Mouse (Mus musculus): Measurements from ENCODE around the gene Cebpzos. TPM values are rescaled to one million over a fixed set of nuclear protein-coding genes. Genes with fewer than 3 reads are reported as not detected.
A peak's percentile ranks its signal among the peaks of the same experiment; 100 is the strongest.

Gene Cebpzos
- polyA plus RNA-seq, 1 experiment from 2014 or later: 123 TPM

DNA sequence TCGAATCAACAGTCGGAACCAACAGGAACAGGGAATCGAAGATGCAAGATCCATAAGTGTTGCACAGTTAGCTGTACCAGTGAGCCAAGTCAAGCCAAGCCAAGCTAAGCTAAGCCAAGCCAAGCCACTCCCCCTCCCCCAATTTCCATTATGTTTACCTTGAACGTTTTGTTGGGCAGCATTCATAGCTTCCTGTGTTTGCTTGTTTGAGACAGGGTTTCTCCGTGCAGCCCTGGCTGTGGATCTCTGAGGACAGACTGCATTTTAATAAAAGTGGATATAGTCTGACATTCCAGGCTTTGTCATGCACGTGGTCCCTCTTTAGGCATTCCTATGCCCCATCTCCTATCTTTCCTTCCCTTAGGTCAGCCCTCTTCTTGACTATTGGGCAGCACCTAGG is 528 bp upstream of the Cebpzos start:
- peak; percentile 14 for DNase-seq (ENCODE audit: low spot score)
- ATAC-seq (replicated peaks; ENCODE audit: insufficient number of reproducible peaks, low FRiP score, low TSS enrichment, low read depth): no peak
- Histone ChIP-seq H3K4me2 (ENCODE audit: low read depth, low read length) (peak overlapping the region; percentile 63), H3K9ac (replicated peaks; ENCODE audit: low read length) (no peak overlapping the region; the same call in 1 of the 2 replicates), H3K27me3 (ENCODE audit: control insufficient read depth, insufficient read depth, low read length) (no peaks in the 10 kb centered on the region), H3K27ac (replicated peaks; ENCODE audit: low read depth, low read length) (no peak overlapping the region), H3K9me3 (replicated peaks; ENCODE audit: control insufficient read depth, low read length) (no peaks in the 10 kb centered on the region), H3K4me1 (ENCODE audit: control insufficient read depth, insufficient read depth, low read length) (no peaks in the 10 kb centered on the region; the same call in 1 of the 2 replicates), H3K4me3 (ENCODE audit: low read depth, low read length) (peak overlapping the region; percentile 58), H3K36me3 (replicated peaks; ENCODE audit: control insufficient read depth, insufficient read depth, low read depth, low read length) (peaks cover 4% of the 10 kb centered on the region)
- 54% methylated on average over 6 of the region's 6 CpGs for WGBS

DNA sequence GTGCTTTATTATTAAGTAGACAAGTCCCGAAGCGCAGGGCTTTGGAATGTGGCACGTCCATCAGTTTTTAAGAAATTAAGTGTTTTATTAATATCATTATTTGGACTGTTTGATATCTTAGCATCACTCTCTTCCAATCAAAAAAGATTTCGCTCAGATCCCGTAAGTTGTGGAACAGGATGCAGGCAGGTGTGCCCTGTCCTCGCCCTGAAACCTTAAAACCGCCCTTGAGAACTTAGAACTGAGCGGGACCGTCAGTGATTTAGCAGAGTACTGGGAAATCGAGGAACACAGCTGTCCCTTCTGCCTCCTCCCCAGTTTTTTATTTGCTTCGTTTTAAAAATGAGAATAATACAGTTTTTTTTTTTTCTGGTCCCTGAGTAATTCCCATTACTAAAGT is 599 bp downstream of the Cebpzos start:
- Histone ChIP-seq H3K27me3 (ENCODE audit: control insufficient read depth, insufficient read depth, low read length) (no peaks in the 10 kb centered on the region), H3K27ac (replicated peaks; ENCODE audit: low read depth, low read length) (peak overlapping the region; percentile 76), H3K4me3 (ENCODE audit: low read depth, low read length) (peak overlapping the region; percentile 58), H3K4me2 (ENCODE audit: low read depth, low read length) (peak overlapping the region; percentile 63), H3K9ac (replicated peaks; ENCODE audit: low read length) (peak overlapping the region; percentile 77), H3K9me3 (replicated peaks; ENCODE audit: control insufficient read depth, low read length) (no peaks in the 10 kb centered on the region), H3K4me1 (ENCODE audit: control insufficient read depth, insufficient read depth, low read length) (no peaks in the 10 kb centered on the region; the same call in 1 of the 2 replicates), H3K36me3 (replicated peaks; ENCODE audit: control insufficient read depth, insufficient read depth, low read depth, low read length) (peaks cover 9% of the 10 kb centered on the region)
- peak; percentile 7 for DNase-seq (ENCODE audit: low spot score)
- WGBS: 5% methylated on average over 11 of the region's 11 CpGs
- ATAC-seq (replicated peaks; ENCODE audit: insufficient number of reproducible peaks, low FRiP score, low TSS enrichment, low read depth): peak; percentile 14; the same call in 1 of the 2 replicates

GRCm38 (mm10) chr17:78917696-78918095 is 1.4 kb downstream of the Cebpzos start:
- H3K9ac ChIP-seq (replicated peaks; ENCODE audit: low read length): no peak overlapping the region
- no peaks in the 10 kb centered on the region; the same call in 1 of the 2 replicates for H3K4me1 ChIP-seq (ENCODE audit: control insufficient read depth, insufficient read depth, low read length)
- H3K27ac ChIP-seq (replicated peaks; ENCODE audit: low read depth, low read length): no peak overlapping the region
- DNase-seq (ENCODE audit: low spot score) (no peak), ATAC-seq (replicated peaks; ENCODE audit: insufficient number of reproducible peaks, low FRiP score, low TSS enrichment, low read depth) (no peak)
- H3K36me3 ChIP-seq (replicated peaks; ENCODE audit: control insufficient read depth, insufficient read depth, low read depth, low read length): peaks cover 9% of the 10 kb centered on the region
- H3K27me3 ChIP-seq (ENCODE audit: control insufficient read depth, insufficient read depth, low read length): no peaks in the 10 kb centered on the region
- H3K9me3 ChIP-seq (replicated peaks; ENCODE audit: control insufficient read depth, low read length): no peaks in the 10 kb centered on the region
- WGBS: 44% methylated on average over 6 of the region's 6 CpGs
- H3K4me3 ChIP-seq (ENCODE audit: low read depth, low read length): no peak overlapping the region
- H3K4me2 ChIP-seq (ENCODE audit: low read depth, low read length): peak overlapping the region; percentile 16; the same call in 1 of the 2 replicates

GRCm38 (mm10) chr17:78935857-78936256 is 19.6 kb downstream of the Cebpzos start:
- Histone ChIP-seq H3K36me3 (replicated peaks; ENCODE audit: control insufficient read depth, insufficient read depth, low read depth, low read length) (no peaks in the 10 kb centered on the region; the same call in 1 of the 2 replicates), H3K4me1 (ENCODE audit: control insufficient read depth, insufficient read depth, low read length) (no peaks in the 10 kb centered on the region), H3K27ac (replicated peaks; ENCODE audit: low read depth, low read length) (no peak overlapping the region), H3K9ac (replicated peaks; ENCODE audit: low read length) (peak overlapping the region; percentile 75), H3K4me2 (ENCODE audit: low read depth, low read length) (peak overlapping the region; percentile 62), H3K4me3 (ENCODE audit: low read depth, low read length) (peak overlapping the region; percentile 87), H3K27me3 (ENCODE audit: control insufficient read depth, insufficient read depth, low read length) (no peaks in the 10 kb centered on the region), H3K9me3 (replicated peaks; ENCODE audit: control insufficient read depth, low read length) (no peaks in the 10 kb centered on the region)
- DNase-seq (ENCODE audit: low spot score) (no peak), ATAC-seq (replicated peaks; ENCODE audit: insufficient number of reproducible peaks, low FRiP score, low TSS enrichment, low read depth) (no peak)
- WGBS: 85% methylated on average over 2 of the region's 2 CpGs

DNA sequence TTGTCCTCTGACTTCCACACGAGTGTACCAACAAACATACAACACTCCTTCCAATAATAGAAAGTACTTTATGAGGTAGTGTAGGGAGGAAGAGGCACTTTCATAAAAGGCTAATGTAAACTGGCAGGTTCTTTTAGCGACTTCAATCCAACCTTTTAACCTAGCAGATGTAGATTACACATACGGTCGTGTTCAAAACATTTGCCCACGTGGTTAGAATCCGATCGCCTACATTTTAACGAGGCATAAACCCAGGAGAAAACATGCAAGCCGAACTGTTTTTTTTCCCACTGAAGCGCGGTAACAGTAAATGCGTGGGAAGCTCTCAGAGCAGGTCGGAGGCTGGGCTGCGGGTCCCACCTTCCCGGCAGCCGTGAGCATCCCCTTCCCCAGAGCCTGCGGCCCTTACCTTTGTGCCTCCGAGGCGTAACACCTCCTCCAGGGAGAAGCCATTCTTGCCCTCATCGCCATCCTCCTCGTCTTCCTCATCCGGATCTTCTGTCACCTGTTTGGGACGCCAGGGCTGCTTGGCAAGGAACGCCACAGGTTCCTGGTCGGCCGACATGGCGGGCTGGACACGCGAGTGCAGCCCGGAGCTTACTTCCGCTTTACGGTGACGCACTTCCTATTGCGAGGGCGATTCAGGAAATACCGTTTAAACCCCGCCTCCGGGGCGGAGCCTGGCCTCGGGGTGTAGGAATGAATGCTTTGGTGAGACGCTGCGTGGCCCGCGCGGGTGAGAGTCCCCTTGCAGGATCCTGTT is 20.3 kb downstream of the Cebpzos start, which contains the start of the genes Cebpz and Ndufaf7:
Gene Cebpz, minus strand, starts transcription at position 601 of the 763 bp plus-strand sequence.
Gene Ndufaf7, plus strand, starts transcription at position 671 of the 763 bp plus-strand sequence.
- ATAC-seq (replicated peaks; ENCODE audit: insufficient number of reproducible peaks, low FRiP score, low TSS enrichment, low read depth) (peak; percentile 98), DNase-seq (ENCODE audit: low spot score) (peak; percentile 100)
- Histone ChIP-seq H3K27ac (replicated peaks; ENCODE audit: low read depth, low read length) (no peak within 1 kb of the TSS), H3K27me3 (ENCODE audit: control insufficient read depth, insufficient read depth, low read length) (no peaks in the 10 kb centered on the region), H3K9me3 (replicated peaks; ENCODE audit: control insufficient read depth, low read length) (no peaks in the 10 kb centered on the region), H3K4me3 (ENCODE audit: low read depth, low read length) (peak within 1 kb of the TSS; percentile 87), H3K9ac (replicated peaks; ENCODE audit: low read length) (peak within 1 kb of the TSS; percentile 75), H3K36me3 (replicated peaks; ENCODE audit: control insufficient read depth, insufficient read depth, low read depth, low read length) (no peaks in the 10 kb centered on the region; the same call in 1 of the 2 replicates), H3K4me2 (ENCODE audit: low read depth, low read length) (peak within 1 kb of the TSS; percentile 62), H3K4me1 (ENCODE audit: control insufficient read depth, insufficient read depth, low read length) (no peaks in the 10 kb centered on the region)
- WGBS: under 1% methylated on average over 45 of the region's 45 CpGs

- ATAC-seq (replicated peaks; ENCODE audit: insufficient number of reproducible peaks, low FRiP score, low TSS enrichment, low read depth): peak; percentile 55; the same call in 1 of the 2 replicates
- peak overlapping the region; percentile 62 for H3K4me2 ChIP-seq (ENCODE audit: low read depth, low read length)
- peak overlapping the region; percentile 61 for H3K9ac ChIP-seq (replicated peaks; ENCODE audit: low read length)
- no peaks in the 10 kb centered on the region for H3K9me3 ChIP-seq (replicated peaks; ENCODE audit: control insufficient read depth, low read length)
- no peak for DNase-seq (ENCODE audit: low spot score)
- 9% methylated on average over 26 of the region's 26 CpGs for WGBS
- H3K36me3 ChIP-seq (replicated peaks; ENCODE audit: control insufficient read depth, insufficient read depth, low read depth, low read length): no peaks in the 10 kb centered on the region; the same call in 1 of the 2 replicates
- peak overlapping the region; percentile 87 for H3K4me3 ChIP-seq (ENCODE audit: low read depth, low read length)
- H3K27ac ChIP-seq (replicated peaks; ENCODE audit: low read depth, low read length): no peak overlapping the region
- no peaks in the 10 kb centered on the region for H3K4me1 ChIP-seq (ENCODE audit: control insufficient read depth, insufficient read depth, low read length)
- H3K27me3 ChIP-seq (ENCODE audit: control insufficient read depth, insufficient read depth, low read length): no peaks in the 10 kb centered on the region
Observed at GRCm38 (mm10) chr17:78937229-78937853, 21.0 kb downstream of the Cebpzos start.

GRCm38 (mm10) chr17:78938927-78939326 is 22.6 kb downstream of the Cebpzos start:
- no peaks in the 10 kb centered on the region for H3K9me3 ChIP-seq (replicated peaks; ENCODE audit: control insufficient read depth, low read length)
- 90% methylated on average over 4 of the region's 4 CpGs for WGBS
- H3K27me3 ChIP-seq (ENCODE audit: control insufficient read depth, insufficient read depth, low read length): no peaks in the 10 kb centered on the region
- no peak overlapping the region for H3K4me3 ChIP-seq (ENCODE audit: low read depth, low read length)
- no peak overlapping the region for H3K4me2 ChIP-seq (ENCODE audit: low read depth, low read length)
- H3K9ac ChIP-seq (replicated peaks; ENCODE audit: low read length): no peak overlapping the region
- no peaks in the 10 kb centered on the region for H3K4me1 ChIP-seq (ENCODE audit: control insufficient read depth, insufficient read depth, low read length)
- H3K27ac ChIP-seq (replicated peaks; ENCODE audit: low read depth, low read length): no peak overlapping the region
- no peak for ATAC-seq (replicated peaks; ENCODE audit: insufficient number of reproducible peaks, low FRiP score, low TSS enrichment, low read depth)
- no peaks in the 10 kb centered on the region for H3K36me3 ChIP-seq (replicated peaks; ENCODE audit: control insufficient read depth, insufficient read depth, low read depth, low read length)
- DNase-seq (ENCODE audit: low spot score): no peak

DNA sequence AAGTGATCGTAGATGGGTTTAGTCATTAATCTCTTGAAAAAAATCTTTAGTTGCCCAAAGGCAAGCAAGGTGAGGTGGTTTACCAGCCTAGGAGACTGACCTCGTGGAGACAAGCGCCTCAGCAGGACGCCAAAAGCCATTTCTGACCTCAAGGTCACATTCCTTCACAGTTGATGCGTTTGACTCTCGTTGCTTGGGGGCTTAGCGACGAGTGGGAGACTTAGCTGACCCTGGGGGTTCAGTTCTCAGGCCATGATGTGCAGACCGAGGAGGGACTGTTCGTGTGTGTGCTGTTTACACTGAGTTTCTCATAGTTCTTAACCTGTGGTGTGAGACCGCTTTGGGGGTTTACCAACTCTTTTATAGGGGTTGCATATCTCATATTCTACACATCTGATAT is 26.3 kb downstream of the Cebpzos start:
- ATAC-seq (replicated peaks; ENCODE audit: insufficient number of reproducible peaks, low FRiP score, low TSS enrichment, low read depth) (no peak), DNase-seq (ENCODE audit: low spot score) (no peak)
- H3K9me3 ChIP-seq (replicated peaks; ENCODE audit: control insufficient read depth, low read length): no peaks in the 10 kb centered on the region
- no peaks in the 10 kb centered on the region for H3K36me3 ChIP-seq (replicated peaks; ENCODE audit: control insufficient read depth, insufficient read depth, low read depth, low read length)
- no peak overlapping the region for H3K4me2 ChIP-seq (ENCODE audit: low read depth, low read length)
- no peak overlapping the region for H3K27ac ChIP-seq (replicated peaks; ENCODE audit: low read depth, low read length)
- no peaks in the 10 kb centered on the region for H3K27me3 ChIP-seq (ENCODE audit: control insufficient read depth, insufficient read depth, low read length)
- no peaks in the 10 kb centered on the region for H3K4me1 ChIP-seq (ENCODE audit: control insufficient read depth, insufficient read depth, low read length)
- no peak overlapping the region for H3K9ac ChIP-seq (replicated peaks; ENCODE audit: low read length)
- 41% methylated on average over 11 of the region's 11 CpGs for WGBS
- no peak overlapping the region for H3K4me3 ChIP-seq (ENCODE audit: low read depth, low read length)
